In the genomic region with DNA sequence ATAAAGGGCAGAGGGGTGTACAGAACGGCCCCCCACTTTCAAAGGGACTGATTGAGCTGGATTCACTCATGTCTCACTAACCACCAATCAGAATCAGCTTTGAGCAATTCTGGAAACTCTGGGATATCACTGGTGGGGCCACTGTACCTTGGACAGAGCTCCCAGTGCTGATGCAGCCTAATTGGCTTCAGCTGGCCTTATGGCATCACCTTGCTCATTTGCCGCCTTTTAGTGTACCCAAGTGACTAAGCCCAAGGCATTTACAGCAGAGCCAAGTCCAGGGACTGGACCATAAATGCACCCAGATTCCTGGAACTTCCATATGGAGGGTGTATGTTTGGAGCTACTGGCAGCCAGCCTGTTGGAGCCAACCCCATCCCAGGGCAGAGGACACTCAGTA, we compare ENCODE assay signal across 26 mouse cellular contexts. TPM values are rescaled to one million over a fixed set of nuclear protein-coding genes. Genes with fewer than 3 reads are reported as not detected.
DNase-seq lines count a peak whose midpoint lies in the region; ATAC-seq and TF ChIP-seq lines count a peak whose summit lies in the region.
"Had no signal": no experiment of that assay in that cellular context is flagged by ENCODE, and none has a peak within 500 bp of the region (broad histone marks: within the 10 kb centered on the region; RNA-seq: fewer than 3 reads in every experiment).

No protein-coding gene starts in this region.

- no peaks in the 10 kb centered on the region for H3K9me3 ChIP-seq in embryonic facial prominence, embryonic 11.5 days (replicated peaks; ENCODE audit: control insufficient read depth, low read length)
- H3K9me3 ChIP-seq in embryonic facial prominence, embryonic 10.5 days = no peaks in the 10 kb centered on the region
- H3K9me3 ChIP-seq in intestine, embryonic 16.5 days (ENCODE audit: control insufficient read depth, low read length) = no peaks in the 10 kb centered on the region
- no peaks in the 10 kb centered on the region for H3K9me3 ChIP-seq in hindbrain, postnatal 0 days (ENCODE audit: low read length)
- H3K9me3 ChIP-seq: embryonic facial prominence, embryonic 13.5 days; forebrain, embryonic 12.5 days; heart, embryonic 15.5 days; hindbrain, embryonic 13.5 days had no signal

- H3K9ac ChIP-seq in embryonic facial prominence, embryonic 11.5 days (replicated peaks; ENCODE audit: low read length) = no peak overlapping the region
- H3K9ac ChIP-seq in intestine, embryonic 16.5 days (ENCODE audit: low read depth, low read length) = no peak overlapping the region
- no peak overlapping the region for H3K9ac ChIP-seq in hindbrain, postnatal 0 days (replicated peaks; ENCODE audit: low read length)
- H3K9ac ChIP-seq: embryonic facial prominence, embryonic 13.5 days; forebrain, embryonic 12.5 days; heart, embryonic 15.5 days; hindbrain, embryonic 13.5 days had no signal

- no peak for ATAC-seq in embryonic facial prominence, embryonic 11.5 days (replicated peaks; ENCODE audit: insufficient number of reproducible peaks, low FRiP score, low TSS enrichment, low read depth)
- peak; percentile 68 for ATAC-seq in intestine, embryonic 16.5 days
- no peak for ATAC-seq in hindbrain, postnatal 0 days
- ATAC-seq: forebrain, embryonic 16.5 days had no signal

- 53% methylated on average over 2 of the region's 2 CpGs for WGBS in embryonic facial prominence, embryonic 11.5 days
- 50% methylated on average over 2 of the region's 2 CpGs for WGBS in embryonic facial prominence, embryonic 10.5 days
- WGBS in intestine, embryonic 16.5 days = 37% methylated on average over 2 of the region's 2 CpGs
- WGBS in cerebellum, adult 2 months = 29% methylated on average over 2 of the region's 2 CpGs
- WGBS in hindbrain, postnatal 0 days = 56% methylated on average over 2 of the region's 2 CpGs

- H3K4me1 ChIP-seq in embryonic facial prominence, embryonic 11.5 days (ENCODE audit: control insufficient read depth, insufficient read depth, low read length) = no peaks in the 10 kb centered on the region
- H3K4me1 ChIP-seq in embryonic facial prominence, embryonic 10.5 days = no peaks in the 10 kb centered on the region
- H3K4me1 ChIP-seq in intestine, embryonic 16.5 days (ENCODE audit: control insufficient read depth, insufficient read depth, low read length) = no peaks in the 10 kb centered on the region
- H3K4me1 ChIP-seq in cerebellum, adult 2 months (ENCODE audit: control insufficient read depth, insufficient read depth, low read length) = no peaks in the 10 kb centered on the region
- no peaks in the 10 kb centered on the region for H3K4me1 ChIP-seq in hindbrain, postnatal 0 days (ENCODE audit: insufficient read depth, low read length)
- H3K4me1 ChIP-seq: embryonic facial prominence, embryonic 13.5 days; forebrain, embryonic 12.5 days; heart, embryonic 15.5 days; hindbrain, embryonic 13.5 days had no signal

- TF ChIP-seq CTCF in cerebellum, adult 2 months (IDR thresholded peaks at IDR 0.05; ENCODE audit: borderline replicate concordance, insufficient read depth, low read depth, low read length) = no peak
- TF ChIP-seq CTCF in hindbrain, postnatal 0 days (IDR thresholded peaks at IDR 0.05; ENCODE audit: low read depth) = no peak

- no peak overlapping the region for H3K27ac ChIP-seq in embryonic facial prominence, embryonic 11.5 days (replicated peaks; ENCODE audit: low read depth, low read length)
- H3K27ac ChIP-seq in embryonic facial prominence, embryonic 10.5 days (replicated peaks) = no peak overlapping the region
- H3K27ac ChIP-seq in intestine, embryonic 16.5 days (ENCODE audit: low read length) = no peak overlapping the region
- H3K27ac ChIP-seq in cerebellum, adult 2 months (ENCODE audit: insufficient read depth, low read length) = no peak overlapping the region
- no peak overlapping the region for H3K27ac ChIP-seq in hindbrain, postnatal 0 days
- H3K27ac ChIP-seq: embryonic facial prominence, embryonic 13.5 days; forebrain, embryonic 12.5 days; heart, adult 2 months; heart, embryonic 15.5 days; hindbrain, embryonic 13.5 days had no signal

- H3K36me3 ChIP-seq in embryonic facial prominence, embryonic 11.5 days (replicated peaks; ENCODE audit: control insufficient read depth, insufficient read depth, low read depth, low read length) = no peaks in the 10 kb centered on the region
- no peaks in the 10 kb centered on the region for H3K36me3 ChIP-seq in embryonic facial prominence, embryonic 10.5 days (replicated peaks)
- no peaks in the 10 kb centered on the region for H3K36me3 ChIP-seq in intestine, embryonic 16.5 days (ENCODE audit: control insufficient read depth, insufficient read depth, low read length)
- H3K36me3 ChIP-seq in hindbrain, postnatal 0 days (ENCODE audit: insufficient read depth, low read length) = no peaks in the 10 kb centered on the region
- H3K36me3 ChIP-seq: embryonic facial prominence, embryonic 13.5 days; forebrain, embryonic 12.5 days; heart, embryonic 15.5 days; hindbrain, embryonic 13.5 days had no signal

- no peak overlapping the region for H3K4me2 ChIP-seq in embryonic facial prominence, embryonic 11.5 days (ENCODE audit: low read depth, low read length)
- H3K4me2 ChIP-seq in intestine, embryonic 16.5 days (ENCODE audit: low read depth, low read length) = no peak overlapping the region
- no peak overlapping the region for H3K4me2 ChIP-seq in hindbrain, postnatal 0 days (ENCODE audit: low read depth, low read length)
- H3K4me2 ChIP-seq: embryonic facial prominence, embryonic 13.5 days; forebrain, embryonic 12.5 days; heart, embryonic 11.5 days; heart, embryonic 15.5 days; hindbrain, embryonic 13.5 days had no signal

- no peak for TF ChIP-seq POLR2A in cerebellum, adult 2 months (IDR thresholded peaks at IDR 0.05; ENCODE audit: borderline replicate concordance, insufficient read depth, low read length)

- DNase-seq in embryonic facial prominence, embryonic 11.5 days (ENCODE audit: low spot score) = peak; percentile 20
- DNase-seq in embryonic facial prominence, embryonic 10.5 days (ENCODE audit: low spot score) = no peak
- peak; percentile 6 for DNase-seq in brain, adult 2 months (ENCODE audit: low read depth, low spot score)
- no peak for DNase-seq in cerebellum, adult 2 months
- no peak for DNase-seq in hindbrain, postnatal 0 days (ENCODE audit: low spot score)
- no peak for DNase-seq in adrenal gland, postnatal 4 days (ENCODE audit: low spot score in 2 of 2)
- no peak for DNase-seq in frontal cortex, postnatal 14 days (ENCODE audit: low spot score in 2 of 2)
- DNase-seq: adrenal gland, adult 2 months; adrenal gland, postnatal 25 days; cerebellum, adult 11-12 months; cerebellum, adult 9-11 months; cerebellum, postnatal 36 days; heart, adult 2 months; heart, postnatal 14 days; kidney, adult 18-20 months had no signal

- no peak overlapping the region for H3K4me3 ChIP-seq in embryonic facial prominence, embryonic 11.5 days (ENCODE audit: low read depth, low read length)
- no peak overlapping the region for H3K4me3 ChIP-seq in embryonic facial prominence, embryonic 10.5 days
- H3K4me3 ChIP-seq in intestine, embryonic 16.5 days (ENCODE audit: low read length) = no peak overlapping the region
- no peak overlapping the region for H3K4me3 ChIP-seq in cerebellum, adult 2 months (replicated peaks; ENCODE audit: insufficient read depth, low read depth, low read length)
- no peak overlapping the region for H3K4me3 ChIP-seq in hindbrain, postnatal 0 days (ENCODE audit: low read length)
- H3K4me3 ChIP-seq: embryonic facial prominence, embryonic 13.5 days; forebrain, embryonic 12.5 days; heart, adult 2 months; heart, embryonic 15.5 days; hindbrain, embryonic 13.5 days had no signal

- H3K27me3 ChIP-seq in embryonic facial prominence, embryonic 11.5 days (ENCODE audit: control insufficient read depth, insufficient read depth, low read length) = no peaks in the 10 kb centered on the region
- no peaks in the 10 kb centered on the region for H3K27me3 ChIP-seq in embryonic facial prominence, embryonic 10.5 days (replicated peaks; ENCODE audit: low read depth, poor library complexity, severe bottlenecking)
- no peaks in the 10 kb centered on the region; the same call in 1 of the 2 replicates for H3K27me3 ChIP-seq in intestine, embryonic 16.5 days (replicated peaks; ENCODE audit: control insufficient read depth, insufficient read depth, low read length)
- H3K27me3 ChIP-seq in cerebellum, adult 2 months (ENCODE audit: control insufficient read depth, insufficient read depth, low read length) = no peaks in the 10 kb centered on the region
- H3K27me3 ChIP-seq in hindbrain, postnatal 0 days (ENCODE audit: insufficient read depth, low read length) = no peaks in the 10 kb centered on the region
- H3K27me3 ChIP-seq: embryonic facial prominence, embryonic 13.5 days; heart, embryonic 15.5 days; hindbrain, embryonic 13.5 days had no signal

RNA-seq across cellular contexts. Expression of a gene that starts 18.9 kb away (rescaled TPM):
- polyA plus RNA-seq in embryonic facial prominence, embryonic 11.5 days (2014; fragmentation: Nextera tagmentation; extraction: Ambion mirVana) = not detected in 2 replicates
- not detected in 2 replicates for polyA plus RNA-seq in embryonic facial prominence, embryonic 10.5 days (2016; fragmentation: Nextera tagmentation; extraction: Ambion mirVana)
- not detected in 2 replicates for polyA plus RNA-seq in intestine, embryonic 16.5 days (2015; fragmentation: Nextera tagmentation; extraction: Ambion mirVana)
- not detected in 2 replicates for polyA plus RNA-seq in cerebellum, adult 2 months (2012; rRNA removed)
- not detected in 2 replicates for total RNA-seq in hindbrain, postnatal 0 days (2014; rRNA removed)
- polyA plus RNA-seq in hindbrain, postnatal 0 days (2015; fragmentation: Nextera tagmentation; extraction: Ambion mirVana) = not detected in 2 replicates
- 10 to 100 TPM in 1 of 2 experiments, under 1 TPM in 1; 0.45 to 11.0 TPM for total RNA-seq in adrenal gland, postnatal 4 days (2021)
- total RNA-seq: adrenal gland, adult 2 months; adrenal gland, postnatal 25 days; CH12.LX; heart, adult 2 months; heart, postnatal 14 days; hematopoietic stem cell, adult 5-6 weeks had no signal
- polyA plus RNA-seq: adrenal gland, adult 2 months; brain, embryonic 14.5 days; embryonic facial prominence, embryonic 13.5 days; forebrain, embryonic 12.5 days; forebrain, embryonic 16.5 days; heart, adult 2 months; heart, embryonic 11.5 days; heart, embryonic 15.5 days; hindbrain, embryonic 13.5 days had no signal

RNA-seq across cellular contexts. Expression of a gene that starts 32.2 kb away (rescaled TPM):
- polyA plus RNA-seq in embryonic facial prominence, embryonic 11.5 days (2014; fragmentation: Nextera tagmentation; extraction: Ambion mirVana) = 3.3 and 3.8 TPM in 2 replicates
- polyA plus RNA-seq in embryonic facial prominence, embryonic 10.5 days (2016; fragmentation: Nextera tagmentation; extraction: Ambion mirVana) = 9.2 and 10.4 TPM in 2 replicates
- polyA plus RNA-seq in intestine, embryonic 16.5 days (2015; fragmentation: Nextera tagmentation; extraction: Ambion mirVana) = 8.0 and 9.8 TPM in 2 replicates
- 1.4 TPM in 2 replicates for polyA plus RNA-seq in cerebellum, adult 2 months (2012; rRNA removed)
- 5.6 and 8.0 TPM in 2 replicates for total RNA-seq in hindbrain, postnatal 0 days (2014; rRNA removed)
- 2.6 and 2.7 TPM in 2 replicates for polyA plus RNA-seq in hindbrain, postnatal 0 days (2015; fragmentation: Nextera tagmentation; extraction: Ambion mirVana)
- 1 to 10 TPM; 9.3 to 9.7 TPM for total RNA-seq in adrenal gland, postnatal 4 days (2021)

RNA-seq across cellular contexts. Expression of a gene that starts 45.7 kb away (rescaled TPM):
- 0.08 and 0.32 TPM in 2 replicates for polyA plus RNA-seq in embryonic facial prominence, embryonic 11.5 days (2014; fragmentation: Nextera tagmentation; extraction: Ambion mirVana)
- polyA plus RNA-seq in embryonic facial prominence, embryonic 10.5 days (2016; fragmentation: Nextera tagmentation; extraction: Ambion mirVana) = 0.08 and 0.34 TPM in 2 replicates
- polyA plus RNA-seq in intestine, embryonic 16.5 days (2015; fragmentation: Nextera tagmentation; extraction: Ambion mirVana) = 24.9 and 40.5 TPM in 2 replicates
- 0.57 and 0.77 TPM in 2 replicates for polyA plus RNA-seq in cerebellum, adult 2 months (2012; rRNA removed)
- total RNA-seq in hindbrain, postnatal 0 days (2014; rRNA removed) = 0.05 and 0.14 TPM in 2 replicates
- 0.34 and 0.51 TPM in 2 replicates for polyA plus RNA-seq in hindbrain, postnatal 0 days (2015; fragmentation: Nextera tagmentation; extraction: Ambion mirVana)
- total RNA-seq in adrenal gland, postnatal 4 days (2021) = 1 to 10 TPM in 1 of 2 experiments, under 1 TPM in 1; 0.37 to 2.9 TPM
- total RNA-seq: gastrocnemius, adult 8-10 months; heart, adult 2 months; hematopoietic stem cell, adult 5-6 weeks had no signal
- polyA plus RNA-seq: embryonic facial prominence, embryonic 13.5 days; heart, embryonic 11.5 days; heart, embryonic 15.5 days had no signal

RNA-seq across cellular contexts. Expression of a gene that starts 55.1 kb away (rescaled TPM):
- 110 and 124 TPM in 2 replicates for polyA plus RNA-seq in embryonic facial prominence, embryonic 11.5 days (2014; fragmentation: Nextera tagmentation; extraction: Ambion mirVana)
- polyA plus RNA-seq in embryonic facial prominence, embryonic 10.5 days (2016; fragmentation: Nextera tagmentation; extraction: Ambion mirVana) = 98.9 and 103 TPM in 2 replicates
- polyA plus RNA-seq in intestine, embryonic 16.5 days (2015; fragmentation: Nextera tagmentation; extraction: Ambion mirVana) = 81.1 and 149 TPM in 2 replicates
- 100 and 108 TPM in 2 replicates for polyA plus RNA-seq in cerebellum, adult 2 months (2012; rRNA removed)
- 130 and 150 TPM in 2 replicates for total RNA-seq in hindbrain, postnatal 0 days (2014; rRNA removed)
- polyA plus RNA-seq in hindbrain, postnatal 0 days (2015; fragmentation: Nextera tagmentation; extraction: Ambion mirVana) = 127 and 131 TPM in 2 replicates
- 100 to 1,000 TPM; 123 to 130 TPM for total RNA-seq in adrenal gland, postnatal 4 days (2021)

Comparison
In these comparisons a context has a peak if more than half of its experiments do, and no peak if none do; other contexts are left out.
1. DNase-seq: peak in embryonic facial prominence, embryonic 11.5 days (single experiment) and brain, adult 2 months (single experiment); none in embryonic facial prominence, embryonic 10.5 days (single experiment), cerebellum, adult 2 months (0 of 2), hindbrain, postnatal 0 days (single experiment), adrenal gland, postnatal 4 days (0 of 2) and frontal cortex, postnatal 14 days (0 of 2).
2. RNA of a gene that starts 45.7 kb away (polyA plus RNA-seq): 24.9 to 40.5 TPM in intestine, embryonic 16.5 days; 0.57 to 0.77 TPM in cerebellum, adult 2 months, 0.34 to 0.51 TPM in hindbrain, postnatal 0 days, 0.08 to 0.34 TPM in embryonic facial prominence, embryonic 10.5 days and 0.08 to 0.32 TPM in embryonic facial prominence, embryonic 11.5 days; every median in the first group is over 10 times any median in the second.